Mouse (Mus musculus): ENCODE measurements around the gene Plekha6. TPM values are rescaled to one million over a fixed set of nuclear protein-coding genes. Genes with fewer than 3 reads are reported as not detected.

The Plekha6 gene
- polyA plus RNA-seq, 1 experiment from 2014 or later = 17.2 TPM

DNA sequence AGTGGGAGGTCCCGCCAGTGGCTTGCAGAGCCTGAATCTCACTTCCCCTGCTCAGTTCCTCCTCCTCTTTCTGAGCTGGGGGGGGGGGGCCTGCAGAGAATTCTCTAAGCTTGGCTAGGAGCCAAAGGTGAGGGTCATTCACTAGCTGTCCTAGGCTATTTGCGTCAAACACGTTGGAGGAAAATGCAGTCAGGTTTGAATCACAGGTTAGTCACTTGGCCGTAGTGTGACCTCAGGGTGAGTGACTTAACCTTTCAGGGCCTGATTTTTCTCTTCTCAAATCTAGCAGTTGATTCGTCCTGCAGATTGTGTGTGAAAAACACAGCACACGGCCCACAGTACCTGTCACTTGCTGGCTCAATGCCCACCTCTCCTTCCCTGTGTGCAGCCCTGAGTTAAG is 106.3 kb downstream of the Plekha6 start:
- no peak overlapping the region for H3K27ac ChIP-seq (replicated peaks)
- peaks cover 30% of the 10 kb centered on the region for H3K36me3 ChIP-seq
- 60% methylated on average over 6 of the region's 6 CpGs for WGBS

DNA sequence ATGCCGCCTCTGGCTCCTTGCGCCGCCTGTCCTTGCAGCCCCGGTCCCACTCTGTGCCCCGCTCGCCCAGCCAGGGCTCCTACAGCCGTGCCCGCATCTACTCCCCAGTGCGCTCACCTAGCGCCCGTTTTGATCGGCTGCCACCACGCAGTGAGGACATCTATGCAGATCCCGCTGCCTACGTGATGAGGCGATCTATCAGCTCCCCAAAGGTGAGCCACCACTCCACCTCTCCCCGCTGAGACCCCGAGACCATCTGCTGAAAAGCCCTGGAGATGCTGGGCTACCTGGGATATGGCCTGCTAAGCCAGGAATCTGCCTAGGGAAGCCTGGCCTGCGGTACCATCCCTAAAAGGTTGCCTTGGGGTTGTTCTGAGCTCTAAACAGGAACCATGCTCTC is 110.2 kb downstream of the Plekha6 start:
- Histone ChIP-seq H3K4me3 (no peak overlapping the region), H3K27me3 (no peaks in the 10 kb centered on the region), H3K4me2 (no peak overlapping the region), H3K9ac (no peak overlapping the region), H3K4me1 (replicated peaks) (peaks cover 12% of the 10 kb centered on the region), H3K27ac (replicated peaks) (no peak overlapping the region), H3K9me3 (no peaks in the 10 kb centered on the region), H3K36me3 (peaks cover 30% of the 10 kb centered on the region)
- no peak for ATAC-seq (ENCODE audit: low FRiP score, low read depth)
- WGBS = 89% methylated on average over 19 of the region's 19 CpGs

More for the DNA sequence above, 106.3 kb downstream of the Plekha6 start:
- Histone ChIP-seq H3K9ac (no peak overlapping the region), H3K9me3 (no peaks in the 10 kb centered on the region), H3K4me3 (no peak overlapping the region), H3K4me1 (replicated peaks) (peaks cover 26% of the 10 kb centered on the region), H3K27me3 (no peaks in the 10 kb centered on the region), H3K4me2 (no peak overlapping the region)
- no peak for ATAC-seq (ENCODE audit: low FRiP score, low read depth)

GRCm38 (mm10) chr1:133276983-133277382 is 113.0 kb downstream of the Plekha6 start:
- no peak for ATAC-seq (ENCODE audit: low FRiP score, low read depth)
- H3K27ac ChIP-seq (replicated peaks) = no peak overlapping the region
- H3K4me2 ChIP-seq = no peak overlapping the region
- no peaks in the 10 kb centered on the region for H3K9me3 ChIP-seq
- no peak overlapping the region for H3K9ac ChIP-seq
- WGBS = 65% methylated on average over 5 of the region's 5 CpGs
- peaks cover 17% of the 10 kb centered on the region for H3K4me1 ChIP-seq (replicated peaks)
- peaks cover 20% of the 10 kb centered on the region for H3K36me3 ChIP-seq
- no peaks in the 10 kb centered on the region for H3K27me3 ChIP-seq
- H3K4me3 ChIP-seq = no peak overlapping the region

GRCm38 (mm10) chr1:133278539-133278938 is 114.5 kb downstream of the Plekha6 start:
- Histone ChIP-seq H3K27me3 (no peaks in the 10 kb centered on the region), H3K4me2 (no peak overlapping the region), H3K4me3 (no peak overlapping the region), H3K9me3 (no peaks in the 10 kb centered on the region), H3K9ac (no peak overlapping the region), H3K4me1 (replicated peaks) (peaks cover 17% of the 10 kb centered on the region), H3K27ac (replicated peaks) (0 out of 2 replicates have a peak overlapping the region, but pooled peaks have one; percentile 3), H3K36me3 (peaks cover 15% of the 10 kb centered on the region; the same call in 1 of the 2 replicates)
- WGBS = 41% methylated on average over 6 of the region's 6 CpGs
- no peak for ATAC-seq (ENCODE audit: low FRiP score, low read depth)

DNA sequence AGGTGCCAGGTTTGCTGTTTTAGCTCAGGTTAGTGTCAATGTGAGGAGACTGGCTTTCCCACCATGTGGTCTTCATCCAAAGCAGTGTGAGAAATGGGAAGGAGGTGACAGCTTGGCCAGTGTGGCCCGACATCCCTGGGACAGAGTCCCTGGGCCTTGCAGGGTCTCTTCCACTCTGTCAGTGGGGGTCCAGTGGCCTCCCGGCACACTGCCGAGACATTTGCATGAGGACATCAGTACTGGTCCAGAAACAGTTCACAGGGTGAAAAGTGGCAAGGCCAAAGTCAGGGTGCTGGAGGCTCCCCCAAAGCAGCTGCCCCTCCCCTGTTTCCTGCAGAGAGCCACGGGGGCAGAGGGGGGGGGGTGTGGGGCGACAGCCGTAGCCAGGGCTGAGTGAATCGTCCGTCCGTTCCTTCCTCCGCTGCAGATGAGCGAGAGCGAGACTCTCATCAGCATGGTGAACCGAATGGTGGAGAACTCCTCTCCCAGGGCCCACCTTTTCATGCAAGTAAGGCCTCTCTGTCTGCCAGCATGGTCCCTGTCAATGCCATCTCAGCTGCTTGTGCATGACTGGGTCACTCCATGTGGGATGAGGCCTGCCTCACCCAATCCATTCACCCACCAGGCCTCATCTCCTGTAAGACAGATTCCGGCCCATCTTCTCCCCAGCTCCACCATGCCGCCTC is 115.1 kb downstream of the Plekha6 start:
- no peak overlapping the region for H3K9ac ChIP-seq
- H3K27me3 ChIP-seq = no peaks in the 10 kb centered on the region
- H3K4me1 ChIP-seq (replicated peaks) = peaks cover 17% of the 10 kb centered on the region
- H3K36me3 ChIP-seq = peaks cover 12% of the 10 kb centered on the region; the same call in 1 of the 2 replicates
- ATAC-seq (ENCODE audit: low FRiP score, low read depth) = no peak
- H3K4me3 ChIP-seq = no peak overlapping the region
- H3K9me3 ChIP-seq = no peaks in the 10 kb centered on the region
- H3K27ac ChIP-seq (replicated peaks) = 0 out of 2 replicates have a peak overlapping the region, but pooled peaks have one; percentile 6
- WGBS = 56% methylated on average over 15 of the region's 15 CpGs
- no peak overlapping the region for H3K4me2 ChIP-seq

DNA sequence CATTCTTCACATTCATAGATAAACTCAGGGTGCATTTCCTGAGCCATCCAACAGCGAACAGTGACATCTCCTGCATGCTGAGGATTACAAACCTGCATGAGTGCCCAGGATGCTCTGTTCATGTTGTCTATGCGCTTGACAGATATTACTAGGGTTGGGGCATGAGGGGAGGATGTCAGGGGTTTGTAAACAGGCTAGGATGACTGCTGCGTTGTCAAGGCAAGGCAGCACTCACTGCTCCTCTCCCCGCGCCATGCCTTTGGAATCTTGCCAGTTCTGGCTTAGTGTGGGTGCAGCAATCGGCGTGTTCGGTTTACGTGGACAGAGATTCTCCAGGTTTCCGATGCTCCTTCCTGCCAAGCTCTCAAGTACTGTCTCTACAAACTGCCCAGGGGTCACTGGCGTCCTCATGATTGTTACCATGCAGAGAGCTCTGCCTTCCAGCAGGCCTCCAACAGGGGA is 115.7 kb downstream of the Plekha6 start:
- peaks cover 17% of the 10 kb centered on the region for H3K4me1 ChIP-seq (replicated peaks)
- no peak overlapping the region for H3K9ac ChIP-seq
- ATAC-seq (ENCODE audit: low FRiP score, low read depth) = no peak
- no peaks in the 10 kb centered on the region for H3K9me3 ChIP-seq
- peaks cover 7% of the 10 kb centered on the region; the same call in 1 of the 2 replicates for H3K36me3 ChIP-seq
- no peak overlapping the region for H3K4me2 ChIP-seq
- H3K4me3 ChIP-seq = no peak overlapping the region
- 0 out of 2 replicates have a peak overlapping the region, but pooled peaks have one; percentile 6 for H3K27ac ChIP-seq (replicated peaks)
- no peaks in the 10 kb centered on the region for H3K27me3 ChIP-seq
- WGBS = 63% methylated on average over 11 of the region's 11 CpGs

DNA sequence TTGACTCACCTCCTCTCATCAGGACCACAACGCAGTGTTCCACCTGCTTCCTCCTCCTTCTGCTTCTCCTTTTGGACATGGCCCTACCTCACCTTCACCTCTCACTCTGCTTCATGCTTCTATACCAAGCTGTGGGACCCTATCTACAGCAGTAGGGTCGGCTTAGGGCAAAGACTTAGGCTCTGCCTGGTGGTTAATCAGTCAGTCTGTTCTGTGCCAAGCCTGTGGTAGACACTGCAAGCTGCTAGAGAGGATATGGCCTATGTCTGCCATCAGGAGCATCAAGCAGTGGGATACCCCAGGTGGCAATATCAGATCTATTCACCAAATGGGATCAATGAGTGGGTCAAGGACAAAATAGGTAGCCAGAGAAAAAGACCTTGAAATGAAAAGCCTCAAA is 116.5 kb downstream of the Plekha6 start:
- WGBS = 92% methylated on average over 2 of the region's 2 CpGs
- Histone ChIP-seq H3K4me1 (replicated peaks) (peaks cover 17% of the 10 kb centered on the region), H3K9ac (no peak overlapping the region), H3K4me3 (no peak overlapping the region), H3K9me3 (no peaks in the 10 kb centered on the region), H3K27ac (replicated peaks) (no peak overlapping the region), H3K27me3 (no peaks in the 10 kb centered on the region), H3K36me3 (peaks cover 9% of the 10 kb centered on the region), H3K4me2 (no peak overlapping the region)
- no peak for ATAC-seq (ENCODE audit: low FRiP score, low read depth)

GRCm38 (mm10) chr1:133285907-133286306 is 121.9 kb downstream of the Plekha6 start:
- H3K36me3 ChIP-seq = peaks cover 38% of the 10 kb centered on the region
- no peak for ATAC-seq (ENCODE audit: low FRiP score, low read depth)
- WGBS = 84% methylated on average over 7 of the region's 7 CpGs
- H3K4me1 ChIP-seq (replicated peaks) = no peaks in the 10 kb centered on the region
- no peak overlapping the region for H3K4me3 ChIP-seq
- H3K27me3 ChIP-seq = no peaks in the 10 kb centered on the region
- H3K27ac ChIP-seq (replicated peaks) = no peak overlapping the region
- H3K9me3 ChIP-seq = no peaks in the 10 kb centered on the region
- no peak overlapping the region for H3K4me2 ChIP-seq
- no peak overlapping the region for H3K9ac ChIP-seq

- Histone ChIP-seq H3K4me2 (no peak overlapping the region), H3K27me3 (no peaks in the 10 kb centered on the region), H3K27ac (replicated peaks) (no peak overlapping the region), H3K4me3 (no peak overlapping the region), H3K9me3 (no peaks in the 10 kb centered on the region), H3K36me3 (peaks cover 38% of the 10 kb centered on the region), H3K9ac (no peak overlapping the region), H3K4me1 (replicated peaks) (no peaks in the 10 kb centered on the region)
- ATAC-seq (ENCODE audit: low FRiP score, low read depth) = no peak
- WGBS = 92% methylated on average over 4 of the region's 4 CpGs
Observed at GRCm38 (mm10) chr1:133287051-133287450, 123.0 kb downstream of the Plekha6 start.

- H3K4me2 ChIP-seq = no peak overlapping the region
- 94% methylated on average over 12 of the region's 12 CpGs for WGBS
- no peaks in the 10 kb centered on the region for H3K9me3 ChIP-seq
- H3K27ac ChIP-seq (replicated peaks) = no peak overlapping the region
- ATAC-seq (ENCODE audit: low FRiP score, low read depth) = no peak
- H3K27me3 ChIP-seq = no peaks in the 10 kb centered on the region
- peaks cover 42% of the 10 kb centered on the region for H3K36me3 ChIP-seq
- H3K9ac ChIP-seq = no peak overlapping the region
- H3K4me3 ChIP-seq = no peak overlapping the region
- H3K4me1 ChIP-seq (replicated peaks) = no peaks in the 10 kb centered on the region
Observed at GRCm38 (mm10) chr1:133287880-133288279, 123.9 kb downstream of the Plekha6 start.

GRCm38 (mm10) chr1:133291888-133292287 is 127.9 kb downstream of the Plekha6 start:
- Histone ChIP-seq H3K27me3 (no peaks in the 10 kb centered on the region), H3K4me2 (no peak overlapping the region), H3K27ac (replicated peaks) (no peak overlapping the region), H3K36me3 (peaks cover 41% of the 10 kb centered on the region), H3K9ac (no peak overlapping the region), H3K4me1 (replicated peaks) (no peaks in the 10 kb centered on the region), H3K4me3 (no peak overlapping the region), H3K9me3 (no peaks in the 10 kb centered on the region)
- WGBS = 93% methylated on average over 6 of the region's 6 CpGs
- no peak for ATAC-seq (ENCODE audit: low FRiP score, low read depth)

DNA sequence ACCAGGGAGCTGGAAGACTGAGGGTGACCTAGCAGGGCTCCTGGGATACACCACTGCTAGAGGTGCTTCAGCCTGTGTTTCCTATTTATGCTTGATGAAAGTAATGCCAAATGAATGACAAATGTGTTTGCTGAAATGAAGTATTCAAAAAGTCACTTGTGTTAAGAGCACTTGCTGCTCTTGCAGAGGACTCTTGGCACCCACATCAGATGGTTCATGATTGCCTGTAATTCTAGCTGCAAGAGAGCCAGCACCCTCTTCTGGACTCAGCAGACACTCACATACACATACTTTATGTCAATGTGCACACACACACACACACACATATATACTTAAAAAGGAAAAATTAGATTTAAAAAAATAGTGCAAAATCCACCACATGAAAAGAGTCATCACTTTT is 128.6 kb downstream of the Plekha6 start:
- Histone ChIP-seq H3K4me3 (no peak overlapping the region), H3K9ac (no peak overlapping the region), H3K9me3 (no peaks in the 10 kb centered on the region), H3K4me2 (no peak overlapping the region), H3K36me3 (peaks cover 35% of the 10 kb centered on the region), H3K4me1 (replicated peaks) (no peaks in the 10 kb centered on the region), H3K27ac (replicated peaks) (no peak overlapping the region), H3K27me3 (no peaks in the 10 kb centered on the region)
- no peak for ATAC-seq (ENCODE audit: low FRiP score, low read depth)
